Mouse (Mus musculus) urinary bladder, postnatal 25 days (tissue): Measurements from ENCODE around the gene Mxi1.

Experiments used
- DNase-seq: peaks from one replicate; pipeline ENCODE4 v3.0.0; 2022; ENCODE audit warnings: low spot score

The Mxi1 gene

DNA sequence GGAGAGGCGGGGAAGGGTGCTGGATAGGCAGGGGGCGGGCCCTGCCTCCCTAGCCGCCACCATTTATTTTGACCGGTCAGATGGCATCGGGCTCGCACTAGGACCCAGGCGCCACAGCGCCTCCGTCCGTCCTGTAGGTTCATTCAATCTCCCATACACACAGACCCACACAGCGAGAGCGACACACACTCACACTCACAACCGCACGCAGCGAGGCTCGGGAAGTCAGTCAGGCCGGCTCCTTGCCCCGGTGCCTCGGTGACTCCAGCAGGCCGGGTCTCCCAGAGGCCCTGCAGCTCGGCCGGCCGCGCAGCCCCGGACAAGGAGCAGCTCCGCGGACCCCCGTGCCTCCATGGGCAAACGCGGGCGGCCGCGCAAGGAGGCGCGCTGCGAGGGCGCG is at the start of gene Mxi1:
Gene Mxi1, plus strand, starts transcription at position 171 of the 400 bp plus-strand sequence.
- peak; percentile 67 for DNase-seq

DNA sequence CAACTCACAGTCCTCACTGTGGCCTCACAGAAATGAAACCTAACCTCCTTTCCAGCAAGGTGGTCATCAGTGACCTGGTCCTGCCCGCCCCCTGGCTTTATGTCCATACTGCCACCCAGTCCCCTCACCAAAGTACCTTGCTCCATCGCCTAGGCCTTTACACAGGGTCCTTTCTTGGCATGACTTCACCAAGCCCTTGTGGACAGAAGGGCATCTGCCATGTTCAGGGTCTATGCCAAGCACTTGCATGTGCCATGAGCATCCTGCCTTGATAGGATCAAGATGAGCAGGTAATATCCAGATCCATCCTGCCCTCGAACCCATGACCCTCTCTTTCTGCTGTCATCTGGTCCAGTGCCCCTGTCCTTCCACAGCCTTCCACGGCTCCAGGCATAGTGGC is 49.5 kb upstream of the Mxi1 start:
- no peak for DNase-seq

DNA sequence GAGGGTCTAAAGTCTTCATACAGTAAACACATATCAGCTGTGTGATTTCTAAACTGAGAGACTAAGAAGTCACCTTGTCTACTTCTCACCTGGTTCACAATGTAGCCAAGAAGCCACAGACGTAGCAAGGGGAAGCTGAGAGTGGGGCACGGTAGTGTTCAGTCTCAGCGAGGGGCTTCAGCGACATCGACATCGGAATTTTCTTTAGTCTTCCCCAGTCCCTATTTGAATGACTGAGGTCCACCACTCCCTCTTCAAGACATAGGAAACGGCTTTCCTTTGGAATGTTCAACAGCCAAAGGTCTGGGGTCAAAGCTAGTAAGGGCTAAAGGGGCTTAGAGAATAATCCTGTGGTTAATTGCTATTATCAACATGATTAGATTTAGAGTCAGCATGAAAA is 48.3 kb upstream of the Mxi1 start:
- DNase-seq = no peak

DNA sequence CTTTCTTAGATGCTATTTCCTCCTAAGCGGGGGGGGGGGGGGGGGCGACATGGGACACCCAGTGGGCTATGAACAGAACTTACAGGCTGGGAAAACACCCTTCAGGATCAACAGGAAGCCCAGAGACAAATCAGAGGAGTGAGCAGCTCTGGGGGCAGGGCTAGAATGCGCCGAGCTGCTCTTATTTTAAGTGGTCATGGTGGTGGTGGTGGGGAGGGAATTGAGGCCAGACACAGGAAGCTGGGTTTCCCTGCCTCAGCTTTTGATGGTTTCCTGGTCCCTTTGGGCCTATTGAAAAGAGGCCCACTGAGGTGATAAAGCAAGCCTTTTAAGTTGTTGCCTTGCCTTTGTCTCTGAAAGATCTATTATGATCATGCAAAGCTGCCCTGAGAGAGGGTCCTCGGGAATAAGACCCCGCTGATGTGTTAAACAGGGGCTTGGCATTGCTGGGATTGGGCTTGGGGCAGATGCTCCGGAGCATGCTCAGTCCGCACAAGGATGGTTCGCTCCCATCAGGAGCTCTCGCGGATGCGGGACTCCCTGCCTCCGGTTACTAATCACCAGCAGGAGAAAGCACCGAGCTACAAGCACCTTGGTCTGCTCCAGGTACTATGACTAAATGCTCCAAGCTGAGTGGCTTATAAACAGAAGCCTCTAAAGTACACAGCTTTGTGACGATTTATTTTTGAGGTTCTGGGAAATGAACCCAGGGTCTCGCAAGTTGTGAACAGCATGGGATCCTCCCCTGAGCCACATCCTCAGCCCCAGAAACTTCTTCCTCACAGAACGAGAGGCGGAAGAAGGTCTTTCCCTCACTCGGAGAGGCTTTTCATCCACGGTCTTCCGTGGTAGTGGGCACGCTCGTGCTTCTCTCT is 46.2 kb upstream of the Mxi1 start:
- DNase-seq = no peak

DNA sequence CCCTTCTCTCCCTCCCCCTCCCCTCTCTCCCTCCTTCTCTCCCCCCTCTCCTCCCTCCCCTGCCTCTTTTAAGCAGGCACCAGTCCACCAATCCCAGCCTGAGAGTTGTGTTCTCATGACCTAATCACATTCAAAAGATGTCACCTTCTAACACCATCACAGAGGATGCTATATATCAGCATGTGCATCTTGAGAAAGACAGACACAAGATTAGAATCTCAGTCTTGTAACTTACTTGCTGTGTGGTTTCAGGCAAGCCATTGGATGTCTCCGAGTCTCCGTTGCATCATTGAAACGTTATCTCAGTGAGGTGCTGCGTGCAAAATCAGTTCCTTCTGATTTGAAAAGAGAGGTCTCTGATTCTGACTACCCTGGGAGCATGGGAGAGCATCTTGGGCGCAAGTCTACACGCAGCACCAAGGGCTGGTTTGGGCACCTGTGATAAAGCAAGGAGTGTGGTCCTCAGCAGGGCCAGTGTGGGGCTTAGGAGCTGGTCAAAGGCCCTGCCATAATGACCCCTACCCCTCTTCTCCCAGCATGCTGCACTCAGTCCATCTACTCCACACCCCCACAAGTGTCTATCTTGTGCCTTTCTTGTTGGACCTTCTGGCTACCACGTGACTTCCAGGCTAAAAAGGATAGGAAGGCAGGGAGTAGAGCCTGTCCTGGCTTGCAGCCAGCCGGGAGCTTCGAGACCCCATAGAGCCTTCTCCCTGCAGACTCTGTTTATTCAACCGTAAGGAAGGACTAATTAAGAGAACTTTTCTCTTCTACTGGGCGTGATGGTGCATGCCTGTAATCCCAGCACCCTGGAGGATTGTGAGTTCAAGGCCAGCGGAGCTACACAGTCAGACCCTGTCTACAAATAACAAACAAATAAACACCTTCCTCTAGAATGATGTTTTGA is 45.2 kb upstream of the Mxi1 start:
- no peak for DNase-seq

DNA sequence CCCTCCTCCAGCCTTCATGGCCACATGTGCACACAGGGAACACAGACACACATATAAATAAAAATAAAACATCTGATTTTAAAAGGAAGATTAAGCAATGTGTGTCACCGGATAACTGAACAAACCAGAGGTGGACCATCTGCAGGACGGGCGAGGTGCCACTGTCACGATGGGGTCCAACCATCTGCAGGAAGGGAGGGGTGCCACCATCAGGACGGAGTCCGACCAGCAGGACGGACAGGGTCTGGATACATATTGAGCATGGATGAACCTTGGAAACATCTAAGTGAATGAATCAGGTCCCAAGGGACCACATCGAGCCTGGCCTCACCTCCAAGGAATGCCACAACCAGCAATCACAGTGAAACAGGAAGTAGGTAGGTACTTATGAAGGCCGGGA is 43.0 kb upstream of the Mxi1 start:
- no peak for DNase-seq

DNA sequence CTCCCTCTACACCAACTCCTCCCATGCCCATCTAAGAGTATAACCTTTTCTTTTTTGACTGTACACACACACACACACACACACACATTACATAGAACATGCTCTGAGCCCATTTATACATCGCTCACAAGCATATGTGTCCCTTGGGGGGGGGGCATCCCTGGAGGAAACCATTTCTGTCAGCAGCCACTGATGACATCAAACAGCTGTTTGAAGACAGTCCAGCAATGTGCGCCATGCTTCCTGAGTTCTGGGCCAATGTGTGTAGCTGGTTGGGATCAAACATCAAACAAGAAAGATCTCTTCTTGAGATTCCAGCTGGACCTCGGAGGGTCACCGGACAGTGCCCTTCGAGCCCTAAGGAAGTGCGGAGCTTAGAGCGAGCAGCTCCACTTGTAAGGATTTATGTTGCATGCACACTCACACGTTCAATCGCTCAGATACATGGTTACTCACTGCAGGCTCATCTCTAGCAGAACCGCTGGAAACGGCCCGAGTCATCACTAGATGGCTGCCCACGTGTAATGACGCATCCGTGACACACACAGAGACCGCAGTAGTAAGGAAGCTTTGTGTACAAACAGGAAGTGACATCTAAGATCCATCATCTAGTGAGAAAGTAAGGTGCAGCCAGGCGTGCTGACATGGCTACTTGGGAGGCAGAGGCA is 37.1 kb upstream of the Mxi1 start:
- DNase-seq = no peak

DNA sequence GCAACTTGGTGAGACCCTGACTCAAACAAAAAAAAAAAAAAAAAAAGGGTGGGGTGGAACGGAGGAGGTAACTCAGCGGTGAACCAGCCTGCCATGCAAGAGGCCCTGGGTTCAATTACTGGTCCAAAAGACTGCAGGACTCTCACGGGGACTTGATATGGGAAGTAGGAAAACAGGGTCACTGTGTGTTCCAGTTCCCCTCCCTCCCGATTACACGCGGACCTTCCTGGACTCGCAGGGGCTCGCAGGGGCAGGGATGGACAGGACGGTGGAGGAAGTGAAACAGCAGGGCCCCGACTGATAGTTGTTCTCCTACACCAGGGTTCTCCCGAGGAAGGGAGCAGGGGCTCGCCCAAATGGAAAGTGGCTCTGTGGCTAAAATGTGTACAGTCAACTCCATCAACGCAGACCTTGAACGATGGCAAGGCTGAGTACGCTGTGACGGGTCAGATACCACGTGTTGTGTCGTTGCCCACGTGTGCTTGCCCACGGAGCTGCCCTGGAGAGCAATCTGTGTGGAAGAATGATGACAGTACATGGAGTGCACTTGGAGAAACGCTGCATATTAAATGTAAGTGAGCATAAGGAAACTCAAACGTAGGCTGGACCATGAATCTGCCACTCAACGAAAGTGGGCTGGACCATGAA is 36.4 kb upstream of the Mxi1 start:
- no peak for DNase-seq

DNA sequence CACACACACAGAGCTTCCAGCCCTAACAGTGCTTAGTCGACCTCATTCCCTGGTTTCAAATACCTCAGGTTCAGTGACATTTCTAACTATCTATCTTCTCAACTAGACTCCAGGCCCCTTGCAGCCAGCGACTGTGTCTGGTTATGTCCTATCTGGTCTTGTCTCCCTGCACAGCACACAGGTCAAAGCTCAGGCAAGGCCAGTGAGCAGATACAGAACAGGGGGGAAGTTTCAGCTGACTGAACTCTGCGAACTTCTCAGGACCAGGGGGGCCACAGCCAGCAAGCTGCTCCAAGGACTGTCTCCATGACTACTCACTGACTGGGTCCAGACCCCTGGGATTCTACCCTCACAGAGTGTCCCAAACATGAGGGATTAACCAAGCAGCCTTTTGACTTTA is 35.1 kb upstream of the Mxi1 start:
- no peak for DNase-seq

DNA sequence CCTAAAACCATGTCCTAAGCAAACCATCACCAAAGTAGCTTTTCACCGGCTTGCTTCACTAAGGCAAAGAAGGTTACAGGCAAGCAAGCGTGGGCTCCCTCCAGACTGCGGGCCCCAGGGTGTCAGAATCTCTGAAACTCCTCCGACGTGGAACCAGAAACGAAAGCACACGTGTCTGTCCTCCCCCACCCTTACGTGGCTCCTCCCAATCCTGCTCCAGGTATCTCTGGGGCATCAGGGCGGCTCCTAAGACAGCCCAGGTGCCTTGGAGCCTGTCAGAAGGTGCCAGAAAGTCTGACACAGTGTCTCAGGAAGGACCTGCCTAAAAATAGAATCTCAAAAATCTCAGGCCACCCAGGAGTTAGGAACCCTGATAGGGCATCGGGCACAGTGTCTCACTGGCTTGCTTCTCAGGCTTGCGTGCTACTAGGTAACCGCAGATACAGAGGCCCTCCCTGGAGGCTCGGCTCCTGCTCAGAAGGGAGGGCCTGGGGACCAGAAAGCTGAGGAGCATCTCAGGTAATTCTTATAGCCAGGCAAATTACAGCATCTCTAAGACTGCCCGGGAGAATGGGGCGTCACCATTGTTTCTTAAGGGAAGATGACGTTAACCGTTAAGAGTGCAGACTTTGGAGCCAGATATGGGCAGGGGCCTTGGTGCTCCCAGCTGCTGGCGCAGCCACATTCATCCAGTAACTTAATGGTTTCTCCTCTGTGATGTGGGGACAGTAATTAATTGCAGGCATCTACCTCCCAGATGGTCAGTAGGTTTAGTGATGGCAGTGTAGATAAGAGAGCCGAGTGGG is 33.2 kb upstream of the Mxi1 start:
- no peak for DNase-seq

DNA sequence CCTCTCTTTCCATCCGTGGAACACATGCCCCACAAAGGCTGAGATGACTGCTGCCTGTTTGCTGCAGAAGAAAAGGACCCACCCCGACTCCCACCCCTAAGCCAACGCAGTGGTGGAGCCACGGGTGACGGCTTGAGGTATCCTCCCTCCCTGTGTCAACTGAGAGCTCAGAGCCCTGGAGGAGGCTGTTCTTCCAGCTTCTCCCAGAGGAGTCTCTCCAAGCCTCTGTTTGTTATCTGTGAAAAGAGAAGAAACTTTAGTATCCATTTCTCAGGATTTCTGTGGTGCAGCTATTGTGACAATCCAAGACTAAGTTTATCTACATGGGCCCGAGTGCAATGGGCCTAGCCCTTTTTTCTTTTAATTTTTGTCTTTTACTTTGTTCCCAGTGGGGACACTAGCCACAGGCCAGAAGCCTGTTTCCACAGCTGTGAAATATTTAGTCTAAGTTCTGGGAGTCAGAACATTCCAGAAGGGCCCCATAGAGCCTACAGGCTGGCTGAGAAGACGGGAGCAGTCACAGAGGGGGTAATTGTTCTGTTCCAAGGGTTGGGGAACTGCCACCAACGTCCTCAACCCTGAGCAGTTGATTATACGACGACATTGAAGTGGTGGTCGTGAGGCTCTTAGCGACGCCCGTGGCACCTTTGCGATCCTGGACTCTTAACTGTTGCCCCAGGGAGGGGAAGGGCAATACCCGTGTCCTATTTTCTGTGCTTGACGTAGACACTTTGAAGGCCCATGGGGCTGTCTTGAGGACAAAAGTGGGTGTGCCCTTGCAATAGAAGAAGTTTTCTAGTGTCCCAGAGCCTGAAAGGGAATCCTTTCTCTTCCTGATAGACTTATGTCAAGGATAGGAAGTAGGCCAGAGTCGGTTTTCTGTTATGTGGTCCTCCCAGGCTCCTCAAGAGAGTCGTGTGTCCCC is 31.6 kb upstream of the Mxi1 start:
- DNase-seq = no peak

DNA sequence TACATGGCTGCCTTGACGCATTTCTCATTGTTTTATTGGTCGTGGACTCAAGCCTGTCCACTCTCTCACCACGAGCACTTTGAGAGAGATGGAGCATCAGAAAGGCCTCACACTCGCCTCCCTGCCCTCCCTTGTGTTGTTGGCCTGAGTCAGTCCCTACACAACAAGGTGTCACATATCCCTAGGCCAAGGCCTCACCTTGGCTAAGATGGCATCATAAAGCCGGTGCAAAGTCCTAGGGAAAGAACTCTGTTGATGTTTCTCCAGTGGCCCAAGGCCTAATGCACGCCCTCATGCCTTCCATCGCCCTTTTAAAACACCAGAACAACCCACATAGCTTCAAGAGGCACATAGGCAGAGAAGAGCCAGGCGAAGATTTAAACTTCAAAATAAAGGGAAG is 30.1 kb upstream of the Mxi1 start:
- DNase-seq = no peak

DNA sequence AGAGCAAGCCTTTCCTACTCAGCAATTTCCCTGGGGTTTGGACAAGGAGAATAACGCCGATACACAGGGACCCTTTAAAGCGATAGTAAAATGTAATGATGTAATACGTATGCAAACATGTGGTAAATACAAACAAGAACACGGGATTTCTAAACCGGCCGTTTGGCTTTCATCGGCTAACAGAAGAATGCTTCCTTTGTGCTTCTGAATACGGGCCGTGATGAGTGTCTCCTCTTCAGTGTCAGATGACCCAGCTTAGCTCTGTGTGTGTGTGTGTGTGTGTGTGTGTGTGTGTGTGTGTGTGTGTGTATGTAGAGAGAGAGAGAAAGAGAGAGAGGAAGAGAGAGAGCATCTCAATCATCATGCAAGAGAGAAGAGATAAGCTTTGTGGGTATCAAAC is 27.7 kb upstream of the Mxi1 start:
- DNase-seq = no peak

DNA sequence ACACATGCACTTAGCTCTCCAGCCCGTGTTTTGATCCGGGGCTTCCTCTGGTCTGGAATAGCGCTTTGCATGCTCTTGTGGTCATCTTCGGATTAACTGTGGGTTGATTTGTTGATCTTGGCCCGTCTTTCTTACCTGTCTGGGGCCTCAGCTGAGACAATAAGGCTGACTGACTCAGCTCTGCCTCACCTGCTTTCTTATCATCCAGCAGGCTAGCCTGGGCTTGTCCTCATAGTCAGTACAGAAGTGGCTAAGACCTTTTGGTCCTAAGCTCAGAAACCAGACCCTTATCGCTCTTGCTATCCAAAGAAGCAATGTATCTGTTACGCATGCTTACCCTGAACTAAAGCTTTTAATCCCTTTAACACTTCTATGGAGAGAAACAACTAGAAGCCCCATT is 26.6 kb upstream of the Mxi1 start:
- DNase-seq = no peak

DNA sequence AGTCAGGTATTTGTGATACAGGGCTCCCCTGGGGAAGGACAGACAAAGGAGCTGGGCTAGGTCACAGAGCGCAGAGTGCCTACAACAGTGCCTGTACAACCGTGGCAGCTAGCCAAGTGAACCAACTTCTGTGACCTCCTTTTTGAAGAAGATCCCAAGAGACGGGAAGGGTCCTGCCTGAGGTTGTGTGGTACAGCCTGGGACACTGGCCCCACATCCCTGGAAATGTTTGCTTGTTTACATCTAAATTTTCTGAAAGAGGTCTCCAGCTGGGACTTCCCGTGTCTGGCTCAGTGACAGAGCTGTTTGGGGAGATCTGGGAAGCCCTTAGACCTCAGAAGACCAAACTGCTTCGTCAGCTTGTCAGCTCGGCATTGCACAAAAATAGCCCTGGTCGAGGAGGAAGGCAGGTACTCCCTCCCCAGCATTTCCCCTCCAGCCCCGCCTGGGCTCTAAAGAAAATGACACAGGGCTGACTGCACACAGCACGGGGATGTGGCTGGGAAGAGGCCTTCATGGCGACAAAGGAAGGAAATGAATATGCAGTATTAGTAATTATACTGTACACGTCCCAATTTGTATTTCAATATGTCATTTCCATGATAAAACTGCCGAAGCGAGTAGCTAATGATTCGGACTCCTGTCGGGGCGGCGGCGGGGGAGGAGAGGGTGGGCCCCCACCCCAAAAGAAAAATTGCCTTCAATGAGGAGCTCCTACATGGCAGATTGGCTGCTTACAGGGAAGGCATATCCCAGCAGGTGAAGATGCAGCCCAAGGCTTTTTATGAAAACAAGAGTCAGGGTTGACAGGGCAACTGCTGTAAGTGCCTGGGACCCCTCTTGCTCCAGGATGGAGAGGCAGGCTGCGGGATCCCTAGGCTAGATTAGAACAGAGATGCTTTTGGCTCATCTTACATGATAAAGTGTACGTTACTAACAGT is 25.8 kb upstream of the Mxi1 start:
- DNase-seq = no peak

DNA sequence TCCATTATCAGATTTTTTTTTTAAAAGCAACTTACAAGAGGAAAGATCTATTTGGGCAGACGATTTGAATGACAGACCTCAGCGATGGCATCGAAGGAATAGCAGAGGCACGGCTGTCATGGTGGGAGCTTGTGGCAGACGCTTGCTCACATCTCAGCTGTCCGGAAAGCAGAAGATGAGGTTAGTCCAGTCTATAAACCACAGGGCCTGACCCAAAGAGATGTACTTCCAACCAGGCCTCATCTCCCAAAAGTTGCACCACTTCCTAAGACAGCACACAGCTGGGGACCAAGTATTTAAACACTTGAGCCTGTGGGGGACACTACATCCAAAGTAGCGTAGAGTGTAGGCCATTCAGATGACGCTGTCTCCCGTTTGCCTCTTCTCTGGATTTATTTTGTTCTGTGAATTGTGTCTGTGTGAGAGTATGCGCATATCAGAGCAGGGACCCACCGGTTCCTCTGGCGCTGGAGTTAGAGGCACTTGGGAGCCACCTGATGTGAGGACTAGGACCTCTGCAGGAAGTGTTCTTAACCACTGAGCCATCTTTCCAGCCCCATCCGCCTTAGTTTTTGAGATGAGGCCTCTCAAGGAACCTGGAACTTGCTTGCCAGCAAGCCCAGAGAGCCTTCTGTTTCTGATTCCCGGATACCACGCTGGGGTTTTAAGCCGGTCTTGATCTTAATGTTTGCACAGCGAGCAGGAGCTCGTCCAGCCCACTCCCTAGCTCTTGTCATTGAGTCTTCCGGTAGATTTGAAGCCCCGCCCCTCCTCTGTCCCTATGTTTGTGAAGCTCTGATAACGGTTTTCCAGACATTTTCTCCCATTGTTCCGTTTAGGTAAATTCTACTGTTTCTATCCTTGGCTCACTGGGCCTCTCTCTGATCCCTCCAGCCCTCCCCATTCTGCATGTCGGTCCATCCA is 13.7 kb upstream of the Mxi1 start:
- no peak for DNase-seq

DNA sequence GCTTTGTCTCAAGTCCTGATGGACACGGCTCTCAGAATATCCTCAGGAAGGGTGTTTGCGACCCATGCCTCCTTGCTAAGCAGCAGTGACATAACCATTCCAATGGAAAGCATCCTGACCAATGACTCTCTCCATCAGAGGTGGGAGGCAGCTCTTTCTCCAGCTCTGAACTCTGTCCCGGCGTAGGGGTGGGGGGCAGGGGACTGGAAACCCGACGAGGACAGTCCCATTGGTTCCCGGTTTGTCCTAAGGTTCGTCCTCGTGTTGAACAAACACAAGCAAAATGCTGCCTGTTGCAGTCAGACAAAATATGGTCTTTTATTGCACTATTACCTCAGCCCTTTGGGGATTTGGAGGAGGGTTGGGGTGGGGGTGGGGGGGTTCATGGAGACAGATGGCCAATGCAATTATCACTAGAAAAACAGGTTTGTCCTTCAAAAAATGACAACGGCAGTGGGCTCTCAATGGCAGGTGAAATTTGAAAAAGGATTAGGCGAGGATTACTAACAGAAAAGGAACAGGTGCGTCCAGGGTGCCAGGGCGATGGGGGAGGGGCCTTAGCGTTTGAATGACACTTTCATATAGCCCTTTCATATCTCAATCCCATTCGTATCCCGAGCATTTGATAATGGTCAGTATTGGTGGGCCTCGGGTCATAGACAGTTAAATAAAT is 11.0 kb upstream of the Mxi1 start:
- DNase-seq = no peak
